Mouse (Mus musculus): ENCODE measurements around the gene Gga1. TPM values are rescaled to one million over a fixed set of nuclear protein-coding genes. Genes with fewer than 3 reads are reported as not detected.

The Gga1 gene
- polyA plus RNA-seq, 1 experiment from 2014 or later, result 29.3 TPM

- peaks cover 73% of the 10 kb centered on the region for H3K4me1 ChIP-seq (ENCODE audit: control insufficient read depth, insufficient read depth, low read length)
- peaks cover 23% of the 10 kb centered on the region for H3K36me3 ChIP-seq (ENCODE audit: control insufficient read depth, insufficient read depth, low read length)
- peak overlapping the region; percentile 28 for H3K9ac ChIP-seq (ENCODE audit: low read depth, low read length)
- ATAC-seq (replicated peaks; ENCODE audit: insufficient number of reproducible peaks, low FRiP score, low TSS enrichment), result 0 out of 2 replicates have a peak, but pooled peaks have one; percentile 20
- H3K9me3 ChIP-seq (replicated peaks; ENCODE audit: control insufficient read depth, low read length), result no peaks in the 10 kb centered on the region
- 22% methylated on average over 7 of the region's 7 CpGs for WGBS (ENCODE audit: insufficient replicate concordance)
- H3K4me2 ChIP-seq, result peak overlapping the region; percentile 6
- H3K27ac ChIP-seq (ENCODE audit: low read depth, low read length), result 0 out of 2 replicates have a peak overlapping the region, but pooled peaks have one; percentile 7
- no peaks in the 10 kb centered on the region for H3K27me3 ChIP-seq (ENCODE audit: control insufficient read depth, insufficient read depth, low read length)
- no peak overlapping the region for H3K4me3 ChIP-seq (ENCODE audit: low read depth, low read length)
These were observed 15.4 kb downstream of the Gga1 start for GRCm38 (mm10) chr15:78892440-78892839.

GRCm38 (mm10) chr15:78894726-78895125 lies 17.7 kb downstream of the Gga1 start:
- 60% methylated on average over 13 of the region's 13 CpGs for WGBS (ENCODE audit: insufficient replicate concordance)
- Histone ChIP-seq H3K9me3 (replicated peaks; ENCODE audit: control insufficient read depth, low read length) (no peaks in the 10 kb centered on the region), H3K9ac (ENCODE audit: low read depth, low read length) (peak overlapping the region; percentile 43; the same call in 1 of the 2 replicates), H3K27me3 (ENCODE audit: control insufficient read depth, insufficient read depth, low read length) (no peaks in the 10 kb centered on the region), H3K4me3 (ENCODE audit: low read depth, low read length) (no peak overlapping the region), H3K4me2 (no peak overlapping the region; the same call in 1 of the 2 replicates), H3K4me1 (ENCODE audit: control insufficient read depth, insufficient read depth, low read length) (peaks cover 77% of the 10 kb centered on the region), H3K36me3 (ENCODE audit: control insufficient read depth, insufficient read depth, low read length) (peaks cover 13% of the 10 kb centered on the region), H3K27ac (ENCODE audit: low read depth, low read length) (peak overlapping the region; percentile 68)
- ATAC-seq (replicated peaks; ENCODE audit: insufficient number of reproducible peaks, low FRiP score, low TSS enrichment), result no peak

GRCm38 (mm10) chr15:78895741-78896140 lies 18.8 kb downstream of the Gga1 start:
- peaks cover 78% of the 10 kb centered on the region for H3K4me1 ChIP-seq (ENCODE audit: control insufficient read depth, insufficient read depth, low read length)
- H3K27ac ChIP-seq (ENCODE audit: low read depth, low read length), result 0 out of 2 replicates have a peak overlapping the region, but pooled peaks have one; percentile 35
- H3K9ac ChIP-seq (ENCODE audit: low read depth, low read length), result 0 out of 2 replicates have a peak overlapping the region, but pooled peaks have one; percentile 58
- H3K36me3 ChIP-seq (ENCODE audit: control insufficient read depth, insufficient read depth, low read length), result peaks cover 13% of the 10 kb centered on the region
- 94% methylated on average over 2 of the region's 2 CpGs for WGBS (ENCODE audit: insufficient replicate concordance)
- H3K4me2 ChIP-seq, result no peak overlapping the region
- no peaks in the 10 kb centered on the region for H3K9me3 ChIP-seq (replicated peaks; ENCODE audit: control insufficient read depth, low read length)
- no peak for ATAC-seq (replicated peaks; ENCODE audit: insufficient number of reproducible peaks, low FRiP score, low TSS enrichment)
- H3K27me3 ChIP-seq (ENCODE audit: control insufficient read depth, insufficient read depth, low read length), result no peaks in the 10 kb centered on the region
- no peak overlapping the region for H3K4me3 ChIP-seq (ENCODE audit: low read depth, low read length)

- ATAC-seq (replicated peaks; ENCODE audit: insufficient number of reproducible peaks, low FRiP score, low TSS enrichment), result no peak
- 73% methylated on average over 3 of the region's 3 CpGs for WGBS (ENCODE audit: insufficient replicate concordance)
- H3K9ac ChIP-seq (ENCODE audit: low read depth, low read length), result 0 out of 2 replicates have a peak overlapping the region, but pooled peaks have one; percentile 58
- H3K27ac ChIP-seq (ENCODE audit: low read depth, low read length), result 0 out of 2 replicates have a peak overlapping the region, but pooled peaks have one; percentile 35
- peak overlapping the region; percentile 29 for H3K4me2 ChIP-seq
- H3K9me3 ChIP-seq (replicated peaks; ENCODE audit: control insufficient read depth, low read length), result no peaks in the 10 kb centered on the region
- H3K4me1 ChIP-seq (ENCODE audit: control insufficient read depth, insufficient read depth, low read length), result peaks cover 82% of the 10 kb centered on the region
- H3K4me3 ChIP-seq (ENCODE audit: low read depth, low read length), result no peak overlapping the region
- no peaks in the 10 kb centered on the region for H3K27me3 ChIP-seq (ENCODE audit: control insufficient read depth, insufficient read depth, low read length)
- H3K36me3 ChIP-seq (ENCODE audit: control insufficient read depth, insufficient read depth, low read length), result peaks cover 13% of the 10 kb centered on the region
These were observed 19.2 kb downstream of the Gga1 start for GRCm38 (mm10) chr15:78896149-78896548.

GRCm38 (mm10) chr15:78897488-78897887 lies 20.5 kb downstream of the Gga1 start:
- Histone ChIP-seq H3K9ac (ENCODE audit: low read depth, low read length) (no peak overlapping the region), H3K27me3 (ENCODE audit: control insufficient read depth, insufficient read depth, low read length) (no peaks in the 10 kb centered on the region), H3K4me2 (no peak overlapping the region), H3K27ac (ENCODE audit: low read depth, low read length) (no peak overlapping the region), H3K4me3 (ENCODE audit: low read depth, low read length) (no peak overlapping the region), H3K9me3 (replicated peaks; ENCODE audit: control insufficient read depth, low read length) (no peaks in the 10 kb centered on the region), H3K4me1 (ENCODE audit: control insufficient read depth, insufficient read depth, low read length) (peaks cover 73% of the 10 kb centered on the region), H3K36me3 (ENCODE audit: control insufficient read depth, insufficient read depth, low read length) (0 out of 2 replicates have a peak, but pooled peaks cover 4% of the 10 kb centered on the region)
- ATAC-seq (replicated peaks; ENCODE audit: insufficient number of reproducible peaks, low FRiP score, low TSS enrichment), result no peak
- 77% methylated on average over 4 of the region's 4 CpGs for WGBS (ENCODE audit: insufficient replicate concordance)

GRCm38 (mm10) chr15:78898507-78899001 lies 21.6 kb downstream of the Gga1 start:
- Histone ChIP-seq H3K4me3 (ENCODE audit: low read depth, low read length) (peak overlapping the region; percentile 81; the same call in 1 of the 2 replicates), H3K9me3 (replicated peaks; ENCODE audit: control insufficient read depth, low read length) (no peaks in the 10 kb centered on the region), H3K9ac (ENCODE audit: low read depth, low read length) (no peak overlapping the region; the same call in 1 of the 2 replicates), H3K36me3 (ENCODE audit: control insufficient read depth, insufficient read depth, low read length) (peaks cover 7% of the 10 kb centered on the region), H3K27ac (ENCODE audit: low read depth, low read length) (peak overlapping the region; percentile 73; the same call in 1 of the 2 replicates), H3K27me3 (ENCODE audit: control insufficient read depth, insufficient read depth, low read length) (no peaks in the 10 kb centered on the region), H3K4me2 (peak overlapping the region; percentile 92), H3K4me1 (ENCODE audit: control insufficient read depth, insufficient read depth, low read length) (peaks cover 62% of the 10 kb centered on the region)
- 37% methylated on average over 6 of the region's 6 CpGs for WGBS (ENCODE audit: insufficient replicate concordance)
- no peak for ATAC-seq (replicated peaks; ENCODE audit: insufficient number of reproducible peaks, low FRiP score, low TSS enrichment)

- Histone ChIP-seq H3K4me3 (ENCODE audit: low read depth, low read length) (peak within 1 kb of the TSS; percentile 81), H3K4me2 (peak within 1 kb of the TSS; percentile 92), H3K27me3 (ENCODE audit: control insufficient read depth, insufficient read depth, low read length) (no peaks in the 10 kb centered on the region), H3K9ac (ENCODE audit: low read depth, low read length) (peak within 1 kb of the TSS; percentile 87), H3K4me1 (ENCODE audit: control insufficient read depth, insufficient read depth, low read length) (peaks cover 54% of the 10 kb centered on the region), H3K27ac (ENCODE audit: low read depth, low read length) (peak within 1 kb of the TSS; percentile 73), H3K9me3 (replicated peaks; ENCODE audit: control insufficient read depth, low read length) (no peaks in the 10 kb centered on the region), H3K36me3 (ENCODE audit: control insufficient read depth, insufficient read depth, low read length) (peaks cover 7% of the 10 kb centered on the region)
- ATAC-seq (replicated peaks; ENCODE audit: insufficient number of reproducible peaks, low FRiP score, low TSS enrichment), result no peak
- 3% methylated on average over 20 of the region's 20 CpGs for WGBS (ENCODE audit: insufficient replicate concordance)
These were observed 22.4 kb downstream of the Gga1 start, which contains the start of gene Gm49510 for GRCm38 (mm10) chr15:78899409-78899739. TSS of gene Gm49510 (plus strand) at chr15:78899667.

GRCm38 (mm10) chr15:78899740-78900584 lies 23.0 kb downstream of the Gga1 start, which contains the start of gene Sh3bp1:
TSS of gene Sh3bp1 (plus strand) at chr15:78899768.
- Histone ChIP-seq H3K9ac (ENCODE audit: low read depth, low read length) (peak within 1 kb of the TSS; percentile 87), H3K36me3 (ENCODE audit: control insufficient read depth, insufficient read depth, low read length) (peaks cover 10% of the 10 kb centered on the region), H3K9me3 (replicated peaks; ENCODE audit: control insufficient read depth, low read length) (no peaks in the 10 kb centered on the region), H3K27ac (ENCODE audit: low read depth, low read length) (peak within 1 kb of the TSS; percentile 73), H3K4me3 (ENCODE audit: low read depth, low read length) (peak within 1 kb of the TSS; percentile 81), H3K4me2 (peak within 1 kb of the TSS; percentile 92), H3K27me3 (ENCODE audit: control insufficient read depth, insufficient read depth, low read length) (no peaks in the 10 kb centered on the region), H3K4me1 (ENCODE audit: control insufficient read depth, insufficient read depth, low read length) (peaks cover 48% of the 10 kb centered on the region)
- peak; percentile 67 for ATAC-seq (replicated peaks; ENCODE audit: insufficient number of reproducible peaks, low FRiP score, low TSS enrichment)
- 0% methylated on average over 46 of the region's 47 CpGs for WGBS (ENCODE audit: insufficient replicate concordance)

Data from heart, embryonic 11.5 days (tissue).